Mouse (Mus musculus) stomach, embryonic 15.5 days (tissue): Measurements from ENCODE around the gene Pip4k2b. TPM values are rescaled to one million over a fixed set of nuclear protein-coding genes. Genes with fewer than 3 reads are reported as not detected.
"Not testable (repeated sequence)": the region's sequence is repeated elsewhere in the genome, so short reads cannot be mapped to it uniquely, and the experiment has no call there.

Experiments
- ATAC-seq: fragments of 200-750 bp; cut with Nextera tagmentation; 2 replicates; pipeline ENCODE4 v1.8.0; 2017; ENCODE audit warnings: low read depth, moderate number of reproducible peaks, moderate TSS enrichment; ENCODE audit not compliant: insufficient read depth, low FRiP score
- H3K27ac ChIP-seq: fragments of 300-500 bp; sonication (generic); 2 replicates; pipeline ENCODE4 v1.5.1; 2015; ENCODE audit warnings: mild to moderate bottlenecking, inconsistent platforms
- H3K27me3 ChIP-seq: fragments of 300-500 bp; sonication (generic); replicated peaks from 2 replicates; pipeline ENCODE4 v1.6.1; 2015; ENCODE audit warnings: inconsistent platforms
- H3K36me3 ChIP-seq: fragments of 300-500 bp; sonication (generic); 2 replicates; pipeline ENCODE4 v1.6.1; 2015; ENCODE audit warnings: inconsistent platforms
- H3K4me1 ChIP-seq: fragments of 300-500 bp; sonication (generic); 2 replicates; pipeline ENCODE4 v1.6.1; 2015; ENCODE audit warnings: inconsistent platforms
- H3K4me2 ChIP-seq: fragments of 300-500 bp; sonication (generic); 2 replicates; pipeline ENCODE4 v1.6.1; 2015; ENCODE audit warnings: mild to moderate bottlenecking, inconsistent platforms
- H3K4me3 ChIP-seq: fragments of 300-500 bp; sonication (generic); replicated peaks from 2 replicates; pipeline ENCODE4 v1.5.1; 2015; ENCODE audit warnings: inconsistent platforms
- H3K9ac ChIP-seq: fragments of 300-500 bp; sonication (generic); 2 replicates; pipeline ENCODE4 v1.6.1; 2015; ENCODE audit warnings: inconsistent platforms
- H3K9me3 ChIP-seq: fragments of 300-500 bp; sonication (generic); 2 replicates; pipeline ENCODE4 v1.6.1; 2016; ENCODE audit warnings: inconsistent platforms
- WGBS: fragments of 180-500 bp; shearing (Covaris S2); methylation state at CpG from one replicate; pipeline ENCODE4 v1.1.7; 2015; 5-methylcytosine and 5-hydroxymethylcytosine counted together
- polyA plus RNA-seq: library from polyadenylated mRNA; unstranded; fragments of >200 nt; fragmentation: Nextera tagmentation; extraction: Ambion mirVana; gene quantifications from 2 replicates; pipeline ENCODE4 v1.2.1, GENCODE M21; 2015

Gene Pip4k2b
- polyA plus RNA-seq, 1 experiment from 2014 or later: 1.5 TPM

- Histone ChIP-seq H3K4me2 (peak overlapping the region; percentile 54), H3K9me3 (no peaks in the 10 kb centered on the region), H3K27ac (no peak overlapping the region), H3K36me3 (peaks cover 21% of the 10 kb centered on the region), H3K9ac (no peak overlapping the region), H3K4me3 (peak overlapping the region; percentile 88), H3K27me3 (no peaks in the 10 kb centered on the region), H3K4me1 (peaks cover 10% of the 10 kb centered on the region)
- ATAC-seq: no peak
- 9% methylated on average over 13 of the region's 13 CpGs for WGBS
Observed at GRCm38 (mm10) chr11:97745331-97745721, 822 bp upstream of the Pip4k2b start.

- ATAC-seq: peak; percentile 96
- peak overlapping the region; percentile 54 for H3K4me2 ChIP-seq
- H3K27ac ChIP-seq: peak overlapping the region; percentile 95
- WGBS: 1% methylated on average over 46 of the region's 57 CpGs
- H3K9me3 ChIP-seq: no peaks in the 10 kb centered on the region
- peak overlapping the region; percentile 73; the same call in 1 of the 2 replicates for H3K9ac ChIP-seq
- peaks cover 18% of the 10 kb centered on the region; the same call in 1 of the 2 replicates for H3K36me3 ChIP-seq
- H3K4me3 ChIP-seq: peak overlapping the region; percentile 88
- no peaks in the 10 kb centered on the region for H3K27me3 ChIP-seq
- H3K4me1 ChIP-seq: peaks cover 14% of the 10 kb centered on the region
Observed at GRCm38 (mm10) chr11:97744718-97745330, 320 bp upstream of the Pip4k2b start.

GRCm38 (mm10) chr11:97743423-97743822, 1.1 kb downstream of the Pip4k2b start:
- ATAC-seq: no peak

DNA sequence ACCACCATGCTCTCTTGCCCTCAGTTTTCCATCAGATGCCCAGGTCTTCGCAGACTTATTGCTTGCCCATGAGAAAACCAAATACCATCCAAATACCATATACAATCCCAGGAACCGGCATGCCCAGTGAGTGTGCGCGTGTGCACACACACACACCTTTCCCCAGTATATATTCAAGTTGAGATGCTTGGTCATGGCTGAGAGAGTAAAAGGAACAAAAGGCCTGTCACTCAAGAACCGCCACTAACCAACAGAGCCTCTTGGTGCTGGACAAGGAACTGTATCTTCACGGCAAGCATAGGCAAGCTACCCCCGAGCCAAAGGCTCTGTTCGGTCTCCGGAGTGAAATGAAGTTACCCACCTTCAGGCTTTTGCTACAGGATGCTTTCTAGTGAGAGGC, 1.9 kb downstream of the Pip4k2b start:
- H3K36me3 ChIP-seq: peaks cover 7% of the 10 kb centered on the region; the same call in 1 of the 2 replicates
- peak overlapping the region; percentile 70 for H3K4me2 ChIP-seq
- no peak overlapping the region for H3K9ac ChIP-seq
- H3K9me3 ChIP-seq: no peaks in the 10 kb centered on the region
- no peak overlapping the region for H3K27ac ChIP-seq
- no peaks in the 10 kb centered on the region for H3K27me3 ChIP-seq
- no peak for ATAC-seq
- H3K4me3 ChIP-seq: no peak overlapping the region
- 77% methylated on average over 9 of the region's 9 CpGs for WGBS
- H3K4me1 ChIP-seq: peaks cover 19% of the 10 kb centered on the region

More at GRCm38 (mm10) chr11:97743423-97743822, 1.1 kb downstream of the Pip4k2b start:
- Histone ChIP-seq H3K27me3 (no peaks in the 10 kb centered on the region), H3K4me1 (peaks cover 15% of the 10 kb centered on the region), H3K4me3 (peak overlapping the region; percentile 88), H3K9ac (peak overlapping the region; percentile 77; the same call in 1 of the 2 replicates), H3K27ac (0 out of 2 replicates have a peak overlapping the region, but pooled peaks have one; percentile 83), H3K4me2 (peak overlapping the region; percentile 70), H3K36me3 (peaks cover 16% of the 10 kb centered on the region; the same call in 1 of the 2 replicates), H3K9me3 (no peaks in the 10 kb centered on the region)
- 12% methylated on average over 9 of the region's 9 CpGs for WGBS

DNA sequence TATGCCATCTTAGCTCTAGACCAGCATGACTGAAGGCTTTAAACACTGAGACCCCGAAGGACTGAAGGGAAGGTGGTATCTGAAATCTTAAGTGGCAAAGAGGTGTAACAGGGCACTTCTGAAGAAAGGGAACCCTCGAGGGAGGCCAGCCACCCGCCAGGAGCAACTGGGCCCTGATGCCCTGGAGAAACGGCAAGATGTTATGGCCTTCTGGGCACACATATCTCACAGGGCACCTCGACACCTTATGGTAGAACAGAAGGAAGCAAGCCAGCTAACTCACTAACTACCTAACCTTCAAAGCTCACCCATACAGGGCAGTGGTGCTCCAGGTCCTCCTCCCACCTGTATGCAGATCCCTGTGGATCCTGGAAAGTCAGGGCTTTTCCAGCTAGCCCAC, 2.3 kb downstream of the Pip4k2b start:
- no peaks in the 10 kb centered on the region for H3K27me3 ChIP-seq
- 94% methylated on average over 5 of the region's 5 CpGs for WGBS
- no peaks in the 10 kb centered on the region for H3K9me3 ChIP-seq
- peaks cover 4% of the 10 kb centered on the region; the same call in 1 of the 2 replicates for H3K36me3 ChIP-seq
- H3K4me3 ChIP-seq: no peak overlapping the region
- no peak for ATAC-seq
- no peak overlapping the region for H3K27ac ChIP-seq
- peaks cover 20% of the 10 kb centered on the region for H3K4me1 ChIP-seq
- peak overlapping the region; percentile 70; the same call in 1 of the 2 replicates for H3K4me2 ChIP-seq
- no peak overlapping the region for H3K9ac ChIP-seq

- Histone ChIP-seq H3K4me1 (peaks cover 20% of the 10 kb centered on the region), H3K9me3 (no peaks in the 10 kb centered on the region), H3K9ac (no peak overlapping the region), H3K4me3 (no peak overlapping the region), H3K4me2 (no peak overlapping the region), H3K27me3 (no peaks in the 10 kb centered on the region), H3K36me3 (no peaks in the 10 kb centered on the region), H3K27ac (no peak overlapping the region)
- no peak for ATAC-seq
- 43% methylated on average over 7 of the region's 7 CpGs for WGBS
Observed at GRCm38 (mm10) chr11:97740190-97740589, 4.3 kb downstream of the Pip4k2b start.

DNA sequence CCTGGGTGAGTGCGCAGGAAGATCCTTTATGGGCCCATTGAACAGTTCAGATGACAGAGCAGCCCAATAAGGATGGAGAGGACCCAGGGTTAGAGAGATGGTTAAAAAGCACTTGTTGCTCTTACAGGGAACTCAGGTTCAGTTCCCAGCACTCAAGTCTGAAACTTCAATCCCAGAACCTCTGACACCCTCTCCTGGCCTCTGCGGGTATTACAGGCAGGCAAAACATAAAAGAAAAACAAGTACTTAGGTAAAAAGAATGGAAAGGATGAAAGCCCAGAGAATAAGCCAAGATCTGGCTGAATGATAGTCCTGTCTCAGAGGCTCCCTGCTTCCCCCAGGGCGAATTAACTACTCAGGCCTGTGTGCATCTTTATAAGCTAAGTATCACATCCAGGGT, 5.3 kb downstream of the Pip4k2b start:
- no peak for ATAC-seq

DNA sequence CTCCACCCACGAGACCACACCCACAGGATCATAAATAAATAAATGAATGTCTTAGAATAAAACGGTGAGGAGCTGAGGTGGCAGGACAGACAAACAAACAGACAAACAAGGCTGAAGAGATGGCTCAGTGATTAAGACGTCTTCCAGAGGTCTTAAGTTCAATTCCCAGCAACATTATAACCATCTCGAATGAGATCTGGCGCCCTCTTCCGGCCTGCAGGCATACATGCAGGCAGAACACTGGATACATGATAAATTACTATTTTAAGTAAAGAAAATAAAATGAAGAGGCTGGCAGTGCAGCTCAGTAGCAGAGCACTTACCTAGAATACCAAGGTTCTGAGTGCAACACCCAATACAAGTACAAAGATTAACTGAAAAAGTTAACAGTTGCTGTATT, 5.8 kb downstream of the Pip4k2b start:
- no peak overlapping the region for H3K9ac ChIP-seq
- 62% methylated on average over 6 of the region's 6 CpGs for WGBS
- H3K9me3 ChIP-seq: no peaks in the 10 kb centered on the region
- H3K4me3 ChIP-seq: no peak overlapping the region
- no peak overlapping the region for H3K27ac ChIP-seq
- no peaks in the 10 kb centered on the region for H3K36me3 ChIP-seq
- no peak for ATAC-seq
- no peak overlapping the region for H3K4me2 ChIP-seq
- H3K27me3 ChIP-seq: no peaks in the 10 kb centered on the region
- H3K4me1 ChIP-seq: peaks cover 20% of the 10 kb centered on the region

More for the DNA sequence above, 5.3 kb downstream of the Pip4k2b start:
- Histone ChIP-seq H3K36me3 (no peaks in the 10 kb centered on the region), H3K27ac (no peak overlapping the region), H3K4me1 (peaks cover 20% of the 10 kb centered on the region), H3K4me2 (no peak overlapping the region), H3K9ac (no peak overlapping the region), H3K27me3 (no peaks in the 10 kb centered on the region), H3K4me3 (no peak overlapping the region), H3K9me3 (no peaks in the 10 kb centered on the region)
- 90% methylated on average over 3 of the region's 3 CpGs for WGBS

GRCm38 (mm10) chr11:97737600-97737999, 6.9 kb downstream of the Pip4k2b start:
- Histone ChIP-seq H3K4me3 (no peak overlapping the region), H3K9ac (no peak overlapping the region), H3K27me3 (no peaks in the 10 kb centered on the region), H3K27ac (no peak overlapping the region), H3K4me1 (peaks cover 10% of the 10 kb centered on the region), H3K9me3 (no peaks in the 10 kb centered on the region), H3K36me3 (no peaks in the 10 kb centered on the region), H3K4me2 (no peak overlapping the region)
- no peak for ATAC-seq
- WGBS: 65% methylated on average over 4 of the region's 4 CpGs

DNA sequence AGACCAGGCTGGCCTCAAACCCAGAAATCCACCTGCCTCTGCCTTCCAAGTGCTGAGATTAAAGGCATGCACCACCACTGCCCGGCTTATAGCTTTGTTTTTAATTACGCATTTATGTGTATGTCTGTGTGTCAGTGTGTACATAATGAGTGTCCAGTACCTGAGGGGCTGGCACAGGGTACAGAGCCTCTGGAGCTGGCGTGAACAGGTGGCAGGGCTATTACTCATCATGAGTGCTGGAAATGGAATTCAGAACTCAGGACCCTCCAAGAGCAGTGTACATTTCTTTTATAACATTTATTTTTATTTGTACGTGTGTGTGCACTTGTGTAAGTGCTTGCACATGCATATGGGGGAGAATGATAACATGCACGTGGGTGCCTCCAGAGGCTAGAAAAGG, 7.9 kb downstream of the Pip4k2b start:
- H3K4me1 ChIP-seq: peaks cover 10% of the 10 kb centered on the region; the same call in 1 of the 2 replicates
- no peak overlapping the region for H3K4me2 ChIP-seq
- no peak overlapping the region for H3K4me3 ChIP-seq
- no peak overlapping the region for H3K27ac ChIP-seq
- 84% methylated on average over 5 of the region's 5 CpGs for WGBS
- H3K9me3 ChIP-seq: no peaks in the 10 kb centered on the region
- no peak overlapping the region for H3K9ac ChIP-seq
- no peaks in the 10 kb centered on the region for H3K27me3 ChIP-seq
- no peaks in the 10 kb centered on the region for H3K36me3 ChIP-seq
- no peak for ATAC-seq

DNA sequence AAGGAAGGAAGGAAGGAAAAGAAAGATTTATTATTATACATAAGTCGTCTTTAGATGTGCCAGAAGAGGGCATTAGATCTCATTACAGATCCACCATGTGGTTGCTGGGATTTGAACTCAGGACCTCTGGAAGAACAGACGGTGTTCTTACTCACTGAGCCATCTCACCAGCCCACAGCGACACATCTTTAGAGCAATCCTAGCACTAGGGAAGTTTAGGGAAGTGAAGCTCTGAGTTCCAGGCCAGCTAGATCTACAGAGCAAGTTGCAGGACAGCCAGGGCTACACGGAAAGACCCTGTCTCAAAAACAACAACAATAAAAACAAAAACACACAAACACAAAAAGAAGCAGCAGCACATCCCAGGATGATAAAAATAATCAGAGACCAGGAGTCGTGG, 9.7 kb downstream of the Pip4k2b start:
- 78% methylated on average over 5 of the region's 5 CpGs for whole genome bisulfite sequencing
- not testable (repeated sequence) for H3K9me3 ChIP-seq, ATAC-seq, H3K27ac ChIP-seq, H3K4me3 ChIP-seq, H3K36me3 ChIP-seq, H3K4me1 ChIP-seq, H3K4me2 ChIP-seq, H3K27me3 ChIP-seq, H3K9ac ChIP-seq

GRCm38 (mm10) chr11:97733689-97734088, 10.8 kb downstream of the Pip4k2b start:
- Histone ChIP-seq H3K4me1 (peaks cover 5% of the 10 kb centered on the region; the same call in 1 of the 2 replicates), H3K9me3 (no peaks in the 10 kb centered on the region), H3K4me3 (no peak overlapping the region), H3K27ac (no peak overlapping the region), H3K4me2 (no peak overlapping the region), H3K27me3 (no peaks in the 10 kb centered on the region), H3K36me3 (peaks cover 5% of the 10 kb centered on the region), H3K9ac (no peak overlapping the region)
- 36% methylated on average over 10 of the region's 10 CpGs for WGBS
- no peak for ATAC-seq
